Mouse (Mus musculus) adrenal gland, postnatal 36 days (tissue): ENCODE measurements around the gene Lrrk2. TPM values are rescaled to one million over a fixed set of nuclear protein-coding genes. Genes with fewer than 3 reads are reported as not detected.
"Not testable (repeated sequence)": the region's sequence is repeated elsewhere in the genome, so short reads cannot be mapped to it uniquely, and the experiment has no call there.

Experiments
- DNase-seq, 2 experiments: peaks; one replicate each; pipeline ENCODE4 v3.0.0; 2021; ENCODE audit warnings: mixed read lengths in 1 of 2
- total RNA-seq, 2 experiments: library from RNA; stranded (reverse); gene quantifications; 2 replicates each; pipeline ENCODE4 v1.2.3; 2021

The Lrrk2 gene
- total RNA-seq, 2 experiments from 2014 or later: 20.2 to 133 TPM

- no peak for DNase-seq
Observed at GRCm38 (mm10) chr15:91835319-91835718, 162.3 kb downstream of the Lrrk2 start.

- DNase-seq: no peak
Observed at GRCm38 (mm10) chr15:91837965-91838364, 165.0 kb downstream of the Lrrk2 start, which contains the start of gene Smgc. Gene Smgc, plus strand, starts transcription at chr15:91838265.

- not testable (repeated sequence) for DNase-seq
Observed at GRCm38 (mm10) chr15:91864130-91864529, 191.2 kb downstream of the Lrrk2 start.

Other genes with a start within 250 kb of the Lrrk2 start
- gene Slc2a13, start 99.9 kb upstream of the Lrrk2 start, total RNA-seq: 1 to 10 TPM; 3.4 to 3.8 TPM
- gene Smgc, start 165.1 kb downstream of the Lrrk2 start, total RNA-seq: not detected